Mouse (Mus musculus): ENCODE measurements around the gene Mns1. TPM values are rescaled to one million over a fixed set of nuclear protein-coding genes. Genes with fewer than 3 reads are reported as not detected.

Mns1 gene
- polyA plus RNA-seq, 1 experiment = 1.1 TPM

DNA sequence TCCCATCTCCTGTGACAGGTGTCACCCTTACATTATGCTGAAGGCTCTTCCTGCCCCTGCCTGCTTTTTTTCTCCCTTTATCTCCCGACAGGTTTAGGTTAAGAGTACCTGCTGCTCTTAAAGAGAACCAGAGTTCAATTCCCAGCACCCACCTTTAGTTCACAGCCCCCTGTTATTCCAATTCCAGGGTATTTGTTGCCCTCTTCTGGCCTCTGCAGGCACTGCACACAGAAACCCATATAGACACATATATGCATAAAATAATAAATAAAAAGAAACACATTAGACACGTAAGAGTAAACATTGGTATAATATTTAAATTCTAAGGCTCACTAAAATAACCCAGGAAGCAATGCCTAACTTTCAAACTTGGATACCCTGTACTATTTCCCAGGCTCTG is 15.1 kb upstream of the Mns1 start:
- TF ChIP-seq FLI1 (IDR thresholded peaks at IDR 0.05; ENCODE audit: low read length) (no peak), GATA1 (IDR thresholded peaks at IDR 0.05; ENCODE audit: borderline replicate concordance, low read length) (no peak)
- peaks cover 10% of the 10 kb centered on the region for H3K27me3 ChIP-seq (replicated peaks)
- H3K4me1 ChIP-seq = peaks cover 14% of the 10 kb centered on the region
- H3K36me3 ChIP-seq (replicated peaks; ENCODE audit: low read length) = no peaks in the 10 kb centered on the region
- no peak overlapping the region for H3K4me3 ChIP-seq (replicated peaks)
- no peaks in the 10 kb centered on the region for H3K9me3 ChIP-seq

DNA sequence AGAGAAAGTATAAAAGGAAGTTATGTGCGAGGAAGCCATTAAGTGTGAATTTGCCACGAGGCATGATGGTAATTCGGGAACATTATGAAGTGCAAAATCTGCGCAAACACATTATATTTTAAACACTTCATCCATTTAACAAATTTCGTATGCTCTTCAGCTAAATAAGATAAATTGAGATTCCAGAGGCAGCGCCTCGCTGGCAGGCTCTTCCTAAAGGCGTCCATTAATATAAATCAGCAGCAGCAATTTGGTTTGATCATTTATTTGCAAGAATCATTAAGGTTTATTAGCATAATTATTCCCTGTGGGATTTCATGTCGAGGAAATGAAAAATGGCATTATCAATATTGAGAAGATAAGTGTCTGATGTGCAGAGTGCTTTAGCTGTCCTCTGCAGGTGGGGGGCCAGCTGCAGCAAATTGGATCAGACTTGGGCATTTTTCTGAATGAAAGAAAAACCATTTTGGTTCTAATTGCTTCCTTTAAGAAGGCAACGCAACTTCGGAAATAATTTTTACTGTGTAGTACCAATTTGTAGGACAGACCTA is 12.4 kb upstream of the Mns1 start:
- TF ChIP-seq FLI1 (IDR thresholded peaks at IDR 0.05; ENCODE audit: low read length) = no peak
- no peak for TF ChIP-seq GATA1 (IDR thresholded peaks at IDR 0.05; ENCODE audit: borderline replicate concordance, low read length)
- Histone ChIP-seq H3K9me3 (no peaks in the 10 kb centered on the region), H3K36me3 (replicated peaks; ENCODE audit: low read length) (no peaks in the 10 kb centered on the region), H3K27me3 (replicated peaks) (peaks cover 12% of the 10 kb centered on the region), H3K4me3 (replicated peaks) (no peak overlapping the region), H3K4me1 (peaks cover 14% of the 10 kb centered on the region)

DNA sequence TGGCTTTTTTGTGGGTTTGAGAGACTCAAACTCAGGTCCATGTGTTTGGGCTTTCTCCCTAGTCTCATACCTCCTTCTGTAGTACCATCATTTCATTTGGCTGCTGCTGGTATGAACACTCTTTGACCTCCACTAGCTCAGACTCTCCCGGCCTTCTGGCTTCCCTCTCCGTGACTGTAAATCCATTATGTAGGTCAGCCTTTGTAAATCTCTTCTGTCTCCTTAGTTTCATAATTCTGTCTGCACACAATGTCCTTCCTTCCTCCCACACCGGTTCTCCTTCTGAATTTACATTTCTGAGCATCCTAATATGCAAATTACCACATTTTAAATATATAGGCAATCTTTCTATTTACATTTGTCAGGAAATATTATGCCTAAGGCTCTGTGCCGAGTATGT is 9.9 kb upstream of the Mns1 start:
- no peak for TF ChIP-seq GATA1 (IDR thresholded peaks at IDR 0.05; ENCODE audit: borderline replicate concordance, low read length)
- H3K4me3 ChIP-seq (replicated peaks) = no peak overlapping the region

DNA sequence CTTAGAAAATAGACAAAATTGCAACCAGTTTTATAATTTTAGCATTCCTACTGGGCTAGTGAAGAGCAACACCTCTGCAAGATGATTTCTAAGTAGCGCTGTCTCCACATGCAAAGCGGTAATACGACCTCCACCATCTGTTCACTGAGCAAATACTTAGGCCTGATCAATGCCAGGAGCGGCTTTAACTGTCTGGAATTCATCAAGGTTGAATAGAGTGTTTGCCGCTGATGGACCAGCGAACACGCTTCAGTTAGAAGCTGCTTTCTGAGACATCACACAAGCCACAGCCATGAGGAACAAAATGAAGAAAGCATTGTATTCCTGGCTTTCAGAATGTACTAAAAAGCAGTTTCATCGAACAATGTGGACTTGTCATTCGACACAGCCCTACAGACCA is 2.9 kb upstream of the Mns1 start:
- no peaks in the 10 kb centered on the region for H3K36me3 ChIP-seq (replicated peaks; ENCODE audit: low read length)

More for the DNA sequence above, 9.9 kb upstream of the Mns1 start:
- Histone ChIP-seq H3K4me1 (no peaks in the 10 kb centered on the region), H3K36me3 (replicated peaks; ENCODE audit: low read length) (no peaks in the 10 kb centered on the region), H3K9me3 (no peaks in the 10 kb centered on the region), H3K27me3 (replicated peaks) (peaks cover 13% of the 10 kb centered on the region)

DNA sequence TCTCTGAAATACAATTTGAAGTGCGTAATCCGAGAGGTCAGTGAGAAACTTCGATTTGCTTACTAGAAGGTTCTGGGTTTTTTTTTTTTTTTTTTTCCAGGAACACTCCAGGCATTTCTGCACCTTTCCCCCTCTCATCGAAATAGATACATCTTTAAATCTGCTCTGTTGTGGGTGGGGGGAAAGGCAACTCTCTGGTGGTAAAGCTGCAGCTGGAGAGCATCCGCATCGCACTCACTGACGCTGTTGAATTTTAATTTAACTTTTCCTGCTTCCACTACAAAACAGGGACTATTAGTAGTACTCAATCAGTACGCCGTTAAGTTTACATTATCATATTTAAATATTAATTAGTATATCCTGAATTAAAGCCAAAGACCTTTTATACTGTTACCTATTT is 938 bp downstream of the Mns1 start:
- peaks cover 50% of the 10 kb centered on the region for H3K4me1 ChIP-seq

More for the DNA sequence above, 2.9 kb upstream of the Mns1 start:
- H3K4me1 ChIP-seq = peaks cover 27% of the 10 kb centered on the region
- no peaks in the 10 kb centered on the region for H3K9me3 ChIP-seq
- TF ChIP-seq FLI1 (IDR thresholded peaks at IDR 0.05; ENCODE audit: low read length) (no peak), GATA1 (IDR thresholded peaks at IDR 0.05; ENCODE audit: borderline replicate concordance, low read length) (no peak)
- H3K27me3 ChIP-seq (replicated peaks) = peaks cover 4% of the 10 kb centered on the region
- H3K4me3 ChIP-seq (replicated peaks) = no peak overlapping the region

DNA sequence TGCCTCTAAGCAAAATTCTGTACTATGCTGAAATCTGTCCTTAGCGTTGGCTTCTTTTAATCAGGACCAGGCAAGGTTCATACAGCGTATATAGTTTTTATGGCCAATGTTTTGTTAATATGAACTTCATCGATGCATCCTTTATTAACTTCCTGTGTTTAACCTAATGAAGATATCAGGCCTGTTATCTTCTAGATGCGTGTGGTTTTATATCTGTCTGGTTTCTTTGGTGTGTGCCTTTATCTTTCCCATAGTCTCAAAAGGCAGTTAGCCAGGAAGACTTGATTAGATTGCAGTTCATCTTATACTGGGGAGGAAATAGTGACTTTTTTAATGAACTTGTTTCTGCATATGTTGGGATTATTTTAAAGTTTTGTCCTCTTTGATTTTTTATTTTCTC is 2.5 kb downstream of the Mns1 start:
- Histone ChIP-seq H3K4me3 (replicated peaks) (no peak overlapping the region), H3K36me3 (replicated peaks; ENCODE audit: low read length) (no peaks in the 10 kb centered on the region), H3K9me3 (no peaks in the 10 kb centered on the region), H3K4me1 (peaks cover 44% of the 10 kb centered on the region), H3K27me3 (replicated peaks) (no peaks in the 10 kb centered on the region)
- no peak for TF ChIP-seq GATA1 (IDR thresholded peaks at IDR 0.05; ENCODE audit: borderline replicate concordance, low read length)
- no peak for TF ChIP-seq FLI1 (IDR thresholded peaks at IDR 0.05; ENCODE audit: low read length)

More for the DNA sequence above, 938 bp downstream of the Mns1 start:
- H3K36me3 ChIP-seq (replicated peaks; ENCODE audit: low read length) = no peaks in the 10 kb centered on the region
- peak overlapping the region; percentile 91 for H3K4me3 ChIP-seq (replicated peaks)
- H3K9me3 ChIP-seq = no peaks in the 10 kb centered on the region
- TF ChIP-seq GATA1 (IDR thresholded peaks at IDR 0.05; ENCODE audit: borderline replicate concordance, low read length) = no peak
- TF ChIP-seq FLI1 (IDR thresholded peaks at IDR 0.05; ENCODE audit: low read length) = no peak
- no peaks in the 10 kb centered on the region for H3K27me3 ChIP-seq (replicated peaks)

DNA sequence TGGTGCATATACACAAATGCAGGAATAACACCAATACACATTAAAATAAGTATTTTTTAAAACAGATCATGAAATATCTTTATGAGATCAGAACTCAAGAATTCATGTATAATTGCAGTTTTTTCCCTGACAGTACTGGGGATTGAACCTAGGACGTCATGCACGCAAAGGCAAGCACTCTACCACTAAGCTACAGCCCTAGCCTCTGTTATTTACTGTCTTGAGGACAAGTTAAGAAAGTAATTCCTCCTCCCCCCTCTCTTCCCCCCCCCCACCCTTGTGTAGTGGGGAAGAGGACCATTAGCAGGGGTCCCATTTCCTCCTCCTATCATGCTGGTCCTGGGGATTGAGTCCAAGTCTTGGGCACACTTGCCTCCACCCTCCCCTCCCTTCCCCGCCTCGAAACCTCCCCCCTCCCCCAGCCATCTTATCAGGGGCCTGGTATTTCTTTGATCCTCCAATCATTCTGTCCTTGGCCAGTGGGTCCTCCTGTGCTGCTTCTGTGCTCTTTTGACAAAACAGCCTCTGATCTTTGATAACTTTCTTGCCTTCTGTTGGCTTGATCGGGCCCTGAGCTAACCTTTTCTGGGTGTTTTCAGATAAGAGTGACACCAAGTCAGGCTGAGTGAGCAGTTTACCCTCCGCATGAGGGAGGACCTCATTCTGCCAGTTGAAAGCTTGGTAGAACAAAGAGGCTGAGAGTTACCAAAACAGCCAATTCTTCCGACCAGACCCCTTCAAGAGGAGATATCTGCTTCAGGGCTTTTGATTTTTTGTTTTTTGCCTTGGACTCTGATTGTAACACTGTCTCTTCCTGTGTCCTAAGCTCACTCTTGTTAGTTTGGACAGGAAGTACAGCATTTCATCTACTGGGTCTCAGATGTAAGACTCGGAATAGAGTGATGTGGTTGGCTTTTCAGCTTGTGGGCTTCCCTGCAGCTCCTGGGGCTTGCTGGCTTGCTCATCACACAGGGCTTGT is 3.4 kb downstream of the Mns1 start:
- H3K9me3 ChIP-seq = no peaks in the 10 kb centered on the region
- TF ChIP-seq FLI1 (IDR thresholded peaks at IDR 0.05; ENCODE audit: low read length) (no peak), GATA1 (IDR thresholded peaks at IDR 0.05; ENCODE audit: borderline replicate concordance, low read length) (no peak)
- H3K4me1 ChIP-seq = peaks cover 38% of the 10 kb centered on the region
- H3K27me3 ChIP-seq (replicated peaks) = no peaks in the 10 kb centered on the region
- H3K36me3 ChIP-seq (replicated peaks; ENCODE audit: low read length) = peaks cover 2% of the 10 kb centered on the region
- no peak overlapping the region for H3K4me3 ChIP-seq (replicated peaks)

DNA sequence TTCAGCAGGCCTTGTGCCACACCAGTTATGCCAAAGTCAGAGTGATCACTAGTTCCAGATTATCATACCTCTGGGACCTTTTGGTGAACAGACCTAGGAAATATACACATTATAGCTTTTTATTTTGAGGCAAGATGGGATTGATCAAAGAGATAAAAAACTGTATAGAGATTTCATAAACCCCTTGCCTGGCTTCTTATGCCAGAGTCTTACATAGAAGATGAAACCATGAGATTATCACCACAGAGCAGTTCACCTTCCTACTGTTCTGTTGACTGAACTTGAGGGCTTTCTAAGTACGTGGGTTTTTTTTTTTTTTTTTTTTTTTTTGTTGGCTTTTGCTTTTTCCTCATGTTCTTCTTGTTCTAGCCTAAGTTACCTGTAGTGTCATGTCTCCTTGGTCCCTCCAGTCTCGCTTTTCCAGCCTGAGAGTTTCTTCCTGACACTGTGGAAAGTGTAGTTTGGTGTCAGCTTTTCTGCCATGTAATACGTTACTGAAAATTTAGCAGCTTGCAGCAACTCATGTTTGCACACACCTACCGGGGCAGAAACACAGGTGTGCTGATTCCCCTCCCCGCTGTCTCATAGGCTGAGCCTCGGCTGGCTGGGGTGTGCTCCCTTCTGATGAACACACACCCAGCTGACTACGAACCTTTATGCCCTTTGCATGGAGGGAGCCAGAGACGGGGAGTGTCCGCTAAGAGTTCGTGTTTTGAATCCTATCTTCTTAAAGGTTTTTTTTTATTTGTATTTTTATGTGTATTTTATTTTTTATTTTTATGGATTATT is 4.3 kb downstream of the Mns1 start:
- no peaks in the 10 kb centered on the region for H3K27me3 ChIP-seq (replicated peaks)
- peaks cover 5% of the 10 kb centered on the region for H3K36me3 ChIP-seq (replicated peaks; ENCODE audit: low read length)
- no peak for TF ChIP-seq GATA1 (IDR thresholded peaks at IDR 0.05; ENCODE audit: borderline replicate concordance, low read length)
- TF ChIP-seq FLI1 (IDR thresholded peaks at IDR 0.05; ENCODE audit: low read length) = no peak
- peaks cover 38% of the 10 kb centered on the region for H3K4me1 ChIP-seq
- H3K4me3 ChIP-seq (replicated peaks) = no peak overlapping the region
- H3K9me3 ChIP-seq = no peaks in the 10 kb centered on the region

DNA sequence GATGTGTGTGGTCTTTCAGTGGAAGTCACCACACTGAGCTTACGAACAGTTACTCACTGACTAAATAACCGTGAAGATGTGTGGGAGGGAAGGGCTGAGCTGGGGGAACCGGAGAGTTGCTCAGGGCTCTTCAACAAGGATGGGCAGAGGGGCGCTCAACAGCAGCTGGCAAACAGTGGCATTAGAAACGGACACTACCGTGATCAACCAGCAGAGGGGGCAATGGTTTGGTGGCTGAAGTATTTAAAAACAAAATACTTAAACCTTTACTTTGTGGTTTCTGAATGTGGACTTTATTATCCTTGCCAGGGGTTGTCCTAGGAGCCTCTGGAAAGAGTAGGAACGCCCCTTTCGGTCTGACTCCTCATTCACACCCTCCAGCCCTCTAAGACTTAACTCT is 10.2 kb downstream of the Mns1 start:
- peaks cover 45% of the 10 kb centered on the region for H3K4me1 ChIP-seq
- peaks cover 13% of the 10 kb centered on the region for H3K36me3 ChIP-seq (replicated peaks; ENCODE audit: low read length)
- H3K9me3 ChIP-seq = no peaks in the 10 kb centered on the region
- no peaks in the 10 kb centered on the region for H3K27me3 ChIP-seq (replicated peaks)
- TF ChIP-seq GATA1 (IDR thresholded peaks at IDR 0.05; ENCODE audit: borderline replicate concordance, low read length) (no peak), FLI1 (IDR thresholded peaks at IDR 0.05; ENCODE audit: low read length) (no peak)
- no peak overlapping the region for H3K4me3 ChIP-seq (replicated peaks)
